Mouse (Mus musculus) CH12.LX (cell line): ENCODE measurements at regions not wholly inside any gene's neighbourhood (a gene's known extent, or its start where the extent isn't known, plus 50 kb on each side); places are given as distances from the start of the nearest gene placed in this dataset.

Experiments used
- DNase-seq: peaks from one replicate; pipeline ENCODE4 v3.0.0-alpha.2; 2013; ENCODE audit errors: extremely low read depth
- H3K27ac ChIP-seq: 2 replicates; pipeline ENCODE4 v1.5.1; 2012; ENCODE audit warnings: low read depth, mild to moderate bottlenecking, control low read depth, moderate library complexity; ENCODE audit not compliant: insufficient read depth
- H3K27me3 ChIP-seq: replicated peaks from 2 replicates; pipeline ENCODE3; 2012; ENCODE audit warnings: inconsistent platforms
- H3K36me3 ChIP-seq, 2 experiments: replicated peaks in 1 of 2; 2 replicates each; pipeline versions ENCODE3 to v1.6.1; 2012; ENCODE audit warnings: inconsistent platforms in 1 of 2, low read length in 1 of 2, mild to moderate bottlenecking in 1 of 2, mixed read lengths in 1 of 2, moderate library complexity in 1 of 2; ENCODE audit not compliant: control insufficient read depth in 1 of 2, insufficient read depth in 1 of 2
- H3K4me1 ChIP-seq, 2 experiments: 2 replicates each; pipeline ENCODE4 v1.6.1; 2012; ENCODE audit warnings: inconsistent platforms in 1 of 2, moderate library complexity in 1 of 2; ENCODE audit not compliant: insufficient read depth in 2 of 2, control insufficient read depth in 1 of 2
- H3K4me2 ChIP-seq: 2 replicates; pipeline ENCODE4 v1.6.1; 2012; ENCODE audit warnings: low read depth, mild to moderate bottlenecking, control low read depth; ENCODE audit not compliant: poor library complexity, insufficient read depth, severe bottlenecking
- H3K4me3 ChIP-seq, 3 experiments: fragments of 150-350 bp in 1 of 3; sonication (generic) in 1 of 3; replicated peaks in 1 of 3; 2 replicates each; pipeline versions ENCODE3 to v1.5.1; 2011 to 2012; ENCODE audit warnings: low read depth in 2 of 3, low read length in 2 of 3, mild to moderate bottlenecking in 2 of 3, moderate library complexity in 2 of 3, control low read depth in 1 of 3, improper control_type of control experiment in 1 of 3, inconsistent platforms in 1 of 3, mixed read lengths in 1 of 3; ENCODE audit not compliant: poor library complexity in 1 of 3
- H3K79me2 ChIP-seq: replicated peaks from 2 replicates; pipeline ENCODE4 v1.6.1; 2012; ENCODE audit warnings: mild to moderate bottlenecking, moderate library complexity; ENCODE audit not compliant: control insufficient read depth, poor library complexity, insufficient read depth, severe bottlenecking; ENCODE audit errors: extremely low read depth
- H3K9ac ChIP-seq: 2 replicates; pipeline ENCODE4 v1.6.1; 2012; ENCODE audit warnings: low read depth, mild to moderate bottlenecking, control low read depth, moderate library complexity; ENCODE audit not compliant: insufficient read depth
- H3K9me3 ChIP-seq: replicated peaks from 2 replicates; pipeline ENCODE3; 2012; ENCODE audit warnings: low read length, inconsistent platforms, mixed read lengths
- CHD1 ChIP-seq: IDR thresholded peaks from 2 replicates; pipeline ENCODE4 v1.6.1; 2012; ENCODE audit warnings: low read depth, low read length, improper control_type of control experiment, inconsistent platforms
- CHD2 ChIP-seq: IDR thresholded peaks from 2 replicates; pipeline ENCODE4 v1.6.1; 2011; ENCODE audit warnings: low read length, improper control_type of control experiment
- CTCF ChIP-seq, 2 experiments: IDR thresholded peaks in 1 of 2; conservative IDR thresholded peaks in 1 of 2; 2 replicates each; pipeline ENCODE4 v1.5.1; 2011 to 2012; ENCODE audit warnings: low read depth in 2 of 2, low read length in 2 of 2, improper control_type of control experiment in 1 of 2, inconsistent platforms in 1 of 2, mild to moderate bottlenecking in 1 of 2, moderate library complexity in 1 of 2
- E2F4 ChIP-seq: IDR thresholded peaks from 2 replicates; pipeline ENCODE4 v1.6.1; 2011; ENCODE audit warnings: low read depth, low read length, improper control_type of control experiment; ENCODE audit not compliant: insufficient replicate concordance
- ELF1 ChIP-seq: IDR thresholded peaks from 2 replicates; pipeline ENCODE4 v1.6.1; 2014; ENCODE audit warnings: low read depth, mild to moderate bottlenecking, inconsistent platforms, low read length, improper control_type of control experiment
- EP300 ChIP-seq: IDR thresholded peaks from 2 replicates; pipeline ENCODE4 v1.6.1; 2011; ENCODE audit warnings: low read length, improper control_type of control experiment
- ETS1 ChIP-seq: conservative IDR thresholded peaks from 2 replicates; pipeline ENCODE4 v1.6.1; 2012; ENCODE audit warnings: low read depth, mild to moderate bottlenecking, inconsistent platforms, low read length, improper control_type of control experiment, moderate library complexity
- IRF4 ChIP-seq: IDR thresholded peaks from 2 replicates; pipeline ENCODE4 v1.6.1; 2014; ENCODE audit warnings: low read depth, mild to moderate bottlenecking, inconsistent platforms, low read length, improper control_type of control experiment
- MAFK ChIP-seq: IDR thresholded peaks from 2 replicates; pipeline ENCODE4 v1.6.1; 2011; ENCODE audit warnings: low read length, improper control_type of control experiment; ENCODE audit not compliant: insufficient replicate concordance
- MAX ChIP-seq: IDR thresholded peaks from 2 replicates; pipeline ENCODE4 v1.6.1; 2011; ENCODE audit warnings: low read length, improper control_type of control experiment
- MAZ ChIP-seq: IDR thresholded peaks from 2 replicates; pipeline ENCODE4 v1.6.1; 2012; ENCODE audit warnings: low read depth, mild to moderate bottlenecking, inconsistent platforms, low read length, improper control_type of control experiment, moderate library complexity
- MXI1 ChIP-seq: IDR thresholded peaks from 2 replicates; pipeline ENCODE4 v1.6.1; 2011; ENCODE audit warnings: mild to moderate bottlenecking, low read depth, low read length, improper control_type of control experiment
- NELFE ChIP-seq: IDR thresholded peaks from 2 replicates; pipeline ENCODE4 v1.6.1; 2011; ENCODE audit warnings: low read depth, low read length, improper control_type of control experiment
- NRF1 ChIP-seq: IDR thresholded peaks from 2 replicates; pipeline ENCODE4 v1.6.1; 2014; ENCODE audit warnings: low read depth, mild to moderate bottlenecking, inconsistent platforms, low read length, improper control_type of control experiment, moderate library complexity
- POLR2A ChIP-seq: IDR thresholded peaks from 2 replicates; pipeline ENCODE4 v1.6.1; 2011; ENCODE audit warnings: low read depth, mild to moderate bottlenecking, improper control_type of control experiment, low read length
- POLR2AphosphoS2 ChIP-seq: IDR thresholded peaks from 2 replicates; pipeline ENCODE4 v1.6.1; 2011; ENCODE audit warnings: low read depth, low read length, improper control_type of control experiment
- SIN3A ChIP-seq: IDR thresholded peaks from 2 replicates; pipeline ENCODE4 v1.6.1; 2012; ENCODE audit warnings: low read length, improper control_type of control experiment, inconsistent platforms
- TBP ChIP-seq: conservative IDR thresholded peaks from 2 replicates; pipeline ENCODE4 v1.6.1; 2011; ENCODE audit warnings: low read depth, low read length, improper control_type of control experiment
- TCF12 ChIP-seq: IDR thresholded peaks from 2 replicates; pipeline ENCODE4 v1.6.1; 2014; ENCODE audit warnings: low read depth, mild to moderate bottlenecking, inconsistent platforms, low read length, improper control_type of control experiment
- UBTF ChIP-seq: IDR thresholded peaks from 2 replicates; pipeline ENCODE4 v1.6.1; 2012; ENCODE audit warnings: low read depth, mild to moderate bottlenecking, inconsistent platforms, low read length, improper control_type of control experiment, moderate library complexity
- ZKSCAN1 ChIP-seq: IDR thresholded peaks from 2 replicates; pipeline ENCODE4 v1.6.1; 2012; ENCODE audit warnings: low read depth, inconsistent platforms, low read length, improper control_type of control experiment, borderline replicate concordance
- dilution Hi-C: fragments of 300-500 bp; cut with MboI; formaldehyde crosslinking; loops from 2 replicates; pipeline ENCODE4 v1.14.3; 2020; ENCODE audit warnings: low sequenced_read_pairs; ENCODE audit not compliant: extremely low pct_unique_long_range_greater_than_20kb, extremely low pct_ligation_motif_present
- in situ Hi-C: fragments of 300-500 bp; cut with MboI; formaldehyde crosslinking; loops from 3 replicates; pipeline ENCODE4 v1.14.3; 2019; ENCODE audit warnings: low sequenced_read_pairs, low pct_ligation_motif_present, low pct_unique_long_range_greater_than_20kb, mixed read lengths

- in situ Hi-C loops (no loop called here), dilution Hi-C loops (no loop called here)
- TF ChIP-seq SIN3A (no peak), NRF1 (no peak), MAX (no peak), CTCF (conservative IDR thresholded peaks at IDR 0.05 in 1 of 2, IDR thresholded peaks at IDR 0.05 in 1 of 2; ENCODE audit: low read depth in 2 of 2, low read length in 2 of 2) (no peak), NELFE (no peak), MAZ (no peak), ETS1 (no peak)
- Histone ChIP-seq H3K79me2 (no peaks in the 10 kb centered on the region), H3K27ac (no peak overlapping the region), H3K4me3 (no peak overlapping the region), H3K36me3 (no peaks in the 10 kb centered on the region), H3K4me1 (no peaks in the 10 kb centered on the region), H3K27me3 (no peaks in the 10 kb centered on the region), H3K4me2 (no peak overlapping the region), H3K9ac (no peak overlapping the region), H3K9me3 (no peaks in the 10 kb centered on the region)
- DNase-seq: no peak
Observed at GRCm38 (mm10) chr10:98032661-98033060, 306.1 kb upstream of the C030005K15Rik start.

- dilution Hi-C loops: no loop called here
- TF ChIP-seq MAX (no peak), NELFE (no peak), ETS1 (no peak), ELF1 (no peak), CTCF (conservative IDR thresholded peaks at IDR 0.05 in 1 of 2, IDR thresholded peaks at IDR 0.05 in 1 of 2; ENCODE audit: low read depth in 2 of 2, low read length in 2 of 2) (no peak), EP300 (no peak), MAFK (no peak), ZKSCAN1 (no peak), CHD2 (no peak), TBP (no peak), POLR2A (no peak)
Observed at GRCm38 (mm10) chr10:98041766-98042165, 315.2 kb upstream of the C030005K15Rik start.

GRCm38 (mm10) chr10:98043873-98044272 lies 317.3 kb upstream of the C030005K15Rik start:
- no peaks in the 10 kb centered on the region for H3K36me3 ChIP-seq
- no peak overlapping the region for H3K4me2 ChIP-seq
- H3K27me3 ChIP-seq: no peaks in the 10 kb centered on the region
- no peak overlapping the region for H3K4me3 ChIP-seq
- no peaks in the 10 kb centered on the region for H3K79me2 ChIP-seq
- no peak overlapping the region for H3K9ac ChIP-seq
- no peak for DNase-seq
- in situ Hi-C loops (no loop called here), dilution Hi-C loops (no loop called here)
- H3K27ac ChIP-seq: no peak overlapping the region
- no peaks in the 10 kb centered on the region for H3K4me1 ChIP-seq
- no peaks in the 10 kb centered on the region for H3K9me3 ChIP-seq
- TF ChIP-seq IRF4 (no peak), CHD1 (no peak), E2F4 (no peak), TCF12 (no peak), TBP (no peak), MAZ (no peak), UBTF (no peak), MXI1 (no peak), ETS1 (no peak), EP300 (no peak), NRF1 (no peak), POLR2AphosphoS2 (no peak)

More at GRCm38 (mm10) chr10:98041766-98042165, 315.2 kb upstream of the C030005K15Rik start:
- H3K4me1 ChIP-seq: no peaks in the 10 kb centered on the region
- no peaks in the 10 kb centered on the region for H3K79me2 ChIP-seq
- no peaks in the 10 kb centered on the region for H3K9me3 ChIP-seq
- H3K9ac ChIP-seq: no peak overlapping the region
- H3K4me2 ChIP-seq: no peak overlapping the region
- H3K36me3 ChIP-seq: no peaks in the 10 kb centered on the region
- no peak overlapping the region for H3K4me3 ChIP-seq
- in situ Hi-C loops: no loop called here
- no peak overlapping the region for H3K27ac ChIP-seq
- no peaks in the 10 kb centered on the region for H3K27me3 ChIP-seq
- DNase-seq: no peak
